Mouse (Mus musculus) CH12.LX (cell line): Measurements from ENCODE around the gene Vps35l. TPM values are rescaled to one million over a fixed set of nuclear protein-coding genes. Genes with fewer than 3 reads are reported as not detected.

Source experiments
- DNase-seq: peaks from one replicate; pipeline ENCODE4 v3.0.0-alpha.2; 2013; ENCODE audit errors: extremely low read depth
- H3K27ac ChIP-seq: 2 replicates; pipeline ENCODE4 v1.5.1; 2012; ENCODE audit warnings: low read depth, mild to moderate bottlenecking, control low read depth, moderate library complexity; ENCODE audit not compliant: insufficient read depth
- H3K27me3 ChIP-seq: replicated peaks from 2 replicates; pipeline ENCODE3; 2012; ENCODE audit warnings: inconsistent platforms
- H3K36me3 ChIP-seq, 2 experiments: replicated peaks in 1 of 2; 2 replicates each; pipeline versions ENCODE3 to v1.6.1; 2012; ENCODE audit warnings: inconsistent platforms in 1 of 2, low read length in 1 of 2, mild to moderate bottlenecking in 1 of 2, mixed read lengths in 1 of 2, moderate library complexity in 1 of 2; ENCODE audit not compliant: control insufficient read depth in 1 of 2, insufficient read depth in 1 of 2
- H3K4me1 ChIP-seq, 2 experiments: 2 replicates each; pipeline ENCODE4 v1.6.1; 2012; ENCODE audit warnings: inconsistent platforms in 1 of 2, moderate library complexity in 1 of 2; ENCODE audit not compliant: insufficient read depth in 2 of 2, control insufficient read depth in 1 of 2
- H3K4me2 ChIP-seq: 2 replicates; pipeline ENCODE4 v1.6.1; 2012; ENCODE audit warnings: low read depth, mild to moderate bottlenecking, control low read depth; ENCODE audit not compliant: poor library complexity, insufficient read depth, severe bottlenecking
- H3K4me3 ChIP-seq, 3 experiments: fragments of 150-350 bp in 1 of 3; sonication (generic) in 1 of 3; replicated peaks in 1 of 3; 2 replicates each; pipeline versions ENCODE3 to v1.5.1; 2011 to 2012; ENCODE audit warnings: low read depth in 2 of 3, low read length in 2 of 3, mild to moderate bottlenecking in 2 of 3, moderate library complexity in 2 of 3, control low read depth in 1 of 3, improper control_type of control experiment in 1 of 3, inconsistent platforms in 1 of 3, mixed read lengths in 1 of 3; ENCODE audit not compliant: poor library complexity in 1 of 3
- H3K79me2 ChIP-seq: replicated peaks from 2 replicates; pipeline ENCODE4 v1.6.1; 2012; ENCODE audit warnings: mild to moderate bottlenecking, moderate library complexity; ENCODE audit not compliant: control insufficient read depth, poor library complexity, insufficient read depth, severe bottlenecking; ENCODE audit errors: extremely low read depth
- H3K9ac ChIP-seq: 2 replicates; pipeline ENCODE4 v1.6.1; 2012; ENCODE audit warnings: low read depth, mild to moderate bottlenecking, control low read depth, moderate library complexity; ENCODE audit not compliant: insufficient read depth
- H3K9me3 ChIP-seq: replicated peaks from 2 replicates; pipeline ENCODE3; 2012; ENCODE audit warnings: low read length, inconsistent platforms, mixed read lengths
- BHLHE40 ChIP-seq: IDR thresholded peaks from 2 replicates; pipeline ENCODE4 v1.6.1; 2011; ENCODE audit warnings: mild to moderate bottlenecking, low read depth, low read length, improper control_type of control experiment
- CHD1 ChIP-seq: IDR thresholded peaks from 2 replicates; pipeline ENCODE4 v1.6.1; 2012; ENCODE audit warnings: low read depth, low read length, improper control_type of control experiment, inconsistent platforms
- CTCF ChIP-seq, 2 experiments: IDR thresholded peaks in 1 of 2; conservative IDR thresholded peaks in 1 of 2; 2 replicates each; pipeline ENCODE4 v1.5.1; 2011 to 2012; ENCODE audit warnings: low read depth in 2 of 2, low read length in 2 of 2, improper control_type of control experiment in 1 of 2, inconsistent platforms in 1 of 2, mild to moderate bottlenecking in 1 of 2, moderate library complexity in 1 of 2
- ELF1 ChIP-seq: IDR thresholded peaks from 2 replicates; pipeline ENCODE4 v1.6.1; 2014; ENCODE audit warnings: low read depth, mild to moderate bottlenecking, inconsistent platforms, low read length, improper control_type of control experiment
- EP300 ChIP-seq: IDR thresholded peaks from 2 replicates; pipeline ENCODE4 v1.6.1; 2011; ENCODE audit warnings: low read length, improper control_type of control experiment
- ETS1 ChIP-seq: conservative IDR thresholded peaks from 2 replicates; pipeline ENCODE4 v1.6.1; 2012; ENCODE audit warnings: low read depth, mild to moderate bottlenecking, inconsistent platforms, low read length, improper control_type of control experiment, moderate library complexity
- HCFC1 ChIP-seq: IDR thresholded peaks from 2 replicates; pipeline ENCODE4 v1.6.1; 2012; ENCODE audit warnings: low read depth, mild to moderate bottlenecking, inconsistent platforms, low read length, improper control_type of control experiment
- IRF4 ChIP-seq: IDR thresholded peaks from 2 replicates; pipeline ENCODE4 v1.6.1; 2014; ENCODE audit warnings: low read depth, mild to moderate bottlenecking, inconsistent platforms, low read length, improper control_type of control experiment
- JUND ChIP-seq: conservative IDR thresholded peaks from 2 replicates; pipeline ENCODE4 v1.6.1; 2011; ENCODE audit warnings: low read depth, low read length, improper control_type of control experiment
- MAFK ChIP-seq: IDR thresholded peaks from 2 replicates; pipeline ENCODE4 v1.6.1; 2011; ENCODE audit warnings: low read length, improper control_type of control experiment; ENCODE audit not compliant: insufficient replicate concordance
- MAX ChIP-seq: IDR thresholded peaks from 2 replicates; pipeline ENCODE4 v1.6.1; 2011; ENCODE audit warnings: low read length, improper control_type of control experiment
- MAZ ChIP-seq: IDR thresholded peaks from 2 replicates; pipeline ENCODE4 v1.6.1; 2012; ENCODE audit warnings: low read depth, mild to moderate bottlenecking, inconsistent platforms, low read length, improper control_type of control experiment, moderate library complexity
- MYC ChIP-seq: IDR thresholded peaks from 2 replicates; pipeline ENCODE4 v1.6.1; 2011; ENCODE audit warnings: low read depth, mild to moderate bottlenecking, improper control_type of control experiment, low read length
- NELFE ChIP-seq: IDR thresholded peaks from 2 replicates; pipeline ENCODE4 v1.6.1; 2011; ENCODE audit warnings: low read depth, low read length, improper control_type of control experiment
- PAX5 ChIP-seq: IDR thresholded peaks from 2 replicates; pipeline ENCODE4 v1.6.1; 2012; ENCODE audit warnings: low read length, inconsistent platforms, mixed read lengths
- POLR2A ChIP-seq: IDR thresholded peaks from 2 replicates; pipeline ENCODE4 v1.6.1; 2011; ENCODE audit warnings: low read depth, mild to moderate bottlenecking, improper control_type of control experiment, low read length
- RAD21 ChIP-seq: IDR thresholded peaks from 2 replicates; pipeline ENCODE4 v1.6.1; 2011; ENCODE audit warnings: low read depth, mild to moderate bottlenecking, low read length, improper control_type of control experiment, moderate library complexity
- SIN3A ChIP-seq: IDR thresholded peaks from 2 replicates; pipeline ENCODE4 v1.6.1; 2012; ENCODE audit warnings: low read length, improper control_type of control experiment, inconsistent platforms
- UBTF ChIP-seq: IDR thresholded peaks from 2 replicates; pipeline ENCODE4 v1.6.1; 2012; ENCODE audit warnings: low read depth, mild to moderate bottlenecking, inconsistent platforms, low read length, improper control_type of control experiment, moderate library complexity
- ZMIZ1 ChIP-seq: IDR thresholded peaks from 2 replicates; pipeline ENCODE4 v1.6.1; 2012; ENCODE audit warnings: low read depth, mild to moderate bottlenecking, inconsistent platforms, low read length, improper control_type of control experiment
- ZNF384 ChIP-seq: IDR thresholded peaks from 2 replicates; pipeline ENCODE4 v1.6.1; 2012; ENCODE audit warnings: low read depth, low read length, improper control_type of control experiment, inconsistent platforms
- dilution Hi-C: fragments of 300-500 bp; cut with MboI; formaldehyde crosslinking; loops from 2 replicates; pipeline ENCODE4 v1.14.3; 2020; ENCODE audit warnings: low sequenced_read_pairs; ENCODE audit not compliant: extremely low pct_unique_long_range_greater_than_20kb, extremely low pct_ligation_motif_present
- in situ Hi-C: fragments of 300-500 bp; cut with MboI; formaldehyde crosslinking; loops from 3 replicates; pipeline ENCODE4 v1.14.3; 2019; ENCODE audit warnings: low sequenced_read_pairs, low pct_ligation_motif_present, low pct_unique_long_range_greater_than_20kb, mixed read lengths
- polyA plus RNA-seq: library from polyadenylated mRNA; unstranded; fragments of >175 nt; gene quantifications from 2 replicates; pipeline ENCODE4 v1.2.1, GENCODE M21; 2012; ENCODE audit warnings: low read depth; ENCODE audit not compliant: insufficient read length
- total RNA-seq, 2 experiments: library from RNA; depleted of rRNA; stranded (reverse); fragments of 300-350 nt in 1 of 2; fragments of >200 nt in 1 of 2; gene quantifications; 2 replicates each; pipeline ENCODE4 v1.2.3; 2012 to 2014

Vps35l gene
- total and polyA plus RNA-seq, 3 experiments = 43.9 to 57.7 (median 54.7) TPM

GRCm38 (mm10) chr7:118706051-118706450 is 34.0 kb upstream of the Vps35l start:
- peak overlapping the region; percentile 35 for H3K9ac ChIP-seq
- H3K27ac ChIP-seq = no peak overlapping the region
- peak overlapping the region in 2 of 3 experiments; percentile 14 to 79 for H3K4me3 ChIP-seq
- DNase-seq = no peak
- no peaks in the 10 kb centered on the region for H3K9me3 ChIP-seq
- H3K4me2 ChIP-seq = peak overlapping the region; percentile 69; the same call in 1 of the 2 replicates
- TF ChIP-seq MYC (0 out of 2 replicates have a peak, but pooled peaks have one; percentile 10), BHLHE40 (no peak)
- dilution Hi-C loops (no loop called here), in situ Hi-C loops (no loop called here)
- peaks cover 3 to 24% of the 10 kb centered on the region in 2 experiments; a peak in 3 of 4 replicates for H3K4me1 ChIP-seq
- peaks cover 34% of the 10 kb centered on the region for H3K79me2 ChIP-seq
- H3K27me3 ChIP-seq = no peaks in the 10 kb centered on the region
- H3K36me3 ChIP-seq = peaks cover 5 to 6% of the 10 kb centered on the region in 2 experiments

- peaks cover 32% of the 10 kb centered on the region for H3K79me2 ChIP-seq
- no peaks in the 10 kb centered on the region for H3K27me3 ChIP-seq
- in situ Hi-C loops (no loop called here), dilution Hi-C loops (no loop called here)
- H3K4me1 ChIP-seq = peaks cover 3 to 23% of the 10 kb centered on the region in 2 experiments; a peak in 3 of 4 replicates
- no peak for TF ChIP-seq JUND
- TF ChIP-seq ZMIZ1 = no peak
- no peak for TF ChIP-seq CHD1
- TF ChIP-seq MAZ = no peak
- no peak for TF ChIP-seq ELF1
- TF ChIP-seq POLR2A = no peak
- no peak for TF ChIP-seq RAD21
- no peak for TF ChIP-seq MAX
- TF ChIP-seq ETS1 = no peak
- no peak for TF ChIP-seq IRF4
- TF ChIP-seq, all 38 proteins: peak for 0
- H3K9me3 ChIP-seq = no peaks in the 10 kb centered on the region
- H3K4me2 ChIP-seq = no peak overlapping the region
- DNase-seq = no peak
- no peak overlapping the region for H3K27ac ChIP-seq
- no peak overlapping the region for H3K4me3 ChIP-seq
- H3K36me3 ChIP-seq = peaks cover 3% of the 10 kb centered on the region in 2 experiments
- H3K9ac ChIP-seq = no peak overlapping the region
These were observed 33.5 kb upstream of the Vps35l start for GRCm38 (mm10) chr7:118706488-118706887.

- no peak for DNase-seq
- Histone ChIP-seq H3K4me3 (no peak overlapping the region), H3K9ac (no peak overlapping the region), H3K9me3 (no peaks in the 10 kb centered on the region), H3K27ac (no peak overlapping the region), H3K27me3 (no peaks in the 10 kb centered on the region), H3K4me2 (no peak overlapping the region), H3K4me1 (peaks cover 0 to 21% of the 10 kb centered on the region in 2 experiments; a peak in 2 of 4 replicates), H3K36me3 (no peaks in the 10 kb centered on the region), H3K79me2 (peaks cover 26% of the 10 kb centered on the region)
- dilution Hi-C loops = no loop called here
- in situ Hi-C loops = no loop called here
- TF ChIP-seq MAZ = no peak
- no peak for TF ChIP-seq MAFK
- no peak for TF ChIP-seq SIN3A
- no peak for TF ChIP-seq RAD21
- TF ChIP-seq NELFE = no peak
- no peak for TF ChIP-seq UBTF
- no peak for TF ChIP-seq ZNF384
- no peak for TF ChIP-seq POLR2A
- TF ChIP-seq EP300 = no peak
- TF ChIP-seq PAX5 = no peak
- TF ChIP-seq HCFC1 = no peak
- TF ChIP-seq ETS1 = no peak
- TF ChIP-seq CTCF (conservative IDR thresholded peaks at IDR 0.05 in 1 of 2, IDR thresholded peaks at IDR 0.05 in 1 of 2; ENCODE audit: low read depth in 2 of 2, low read length in 2 of 2) = no peak
These were observed 32.8 kb upstream of the Vps35l start for GRCm38 (mm10) chr7:118707216-118707615.
